Mouse (Mus musculus): ENCODE measurements around the gene Ldb3. TPM values are rescaled to one million over a fixed set of nuclear protein-coding genes. Genes with fewer than 3 reads are reported as not detected.

Gene Ldb3
- total RNA-seq, 1 experiment from 2014 or later = 0.73 TPM

Other genes starting within 250 kb of the Ldb3 start
- gene Fam25c, start 233.2 kb downstream of the Ldb3 start, total RNA-seq (2021) = not detected in 2 replicates
- 7.4 and 9.7 TPM in 2 replicates for gene Sncg, start 213.9 kb downstream of the Ldb3 start, total RNA-seq (2021)
- gene Mmrn2, start 213.2 kb downstream of the Ldb3 start, total RNA-seq (2021) = 26.1 and 31.2 TPM in 2 replicates
- 64.7 and 73.0 TPM in 2 replicates for gene Bmpr1a, start 85.3 kb downstream of the Ldb3 start, total RNA-seq (2021)
- not detected in 2 replicates for gene 9230112D13Rik, start 65.9 kb downstream of the Ldb3 start, total RNA-seq (2021)
- gene Opn4, start 11.5 kb upstream of the Ldb3 start, total RNA-seq (2021) = not detected in 2 replicates
- gene Wapl, start 85.2 kb upstream of the Ldb3 start, total RNA-seq (2021) = 90.8 and 92.9 TPM in 2 replicates
- 0.43 and 0.73 TPM in 2 replicates for gene Grid1, start 231.4 kb upstream of the Ldb3 start, total RNA-seq (2021)

Data from adrenal gland, postnatal 25 days (tissue).